15 mouse cellular contexts compared by ENCODE assay signal in the genomic region with DNA sequence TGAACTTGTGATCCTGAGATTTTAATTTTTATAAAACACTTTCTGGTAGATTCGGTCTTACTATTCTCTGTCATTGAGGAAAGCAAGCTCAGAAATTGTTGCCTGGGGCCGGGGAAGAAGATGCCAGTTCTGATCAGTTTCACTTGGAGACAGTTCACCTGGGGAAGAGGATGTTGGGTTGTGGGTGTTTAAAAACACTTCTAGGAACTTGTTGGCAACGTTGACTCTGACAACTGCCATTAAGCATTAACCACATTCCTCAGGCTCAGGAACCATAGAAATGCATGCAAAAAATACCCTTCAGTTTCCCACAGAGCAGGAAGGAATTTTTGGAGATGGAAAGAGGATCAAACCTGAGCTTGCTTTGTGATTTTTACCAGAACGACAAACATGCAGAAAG. TPM values are rescaled to one million over a fixed set of nuclear protein-coding genes. Genes with fewer than 3 reads are reported as not detected.
DNase-seq lines count a peak whose midpoint lies in the region; ATAC-seq and TF ChIP-seq lines count a peak whose summit lies in the region.
"Had no signal": no experiment of that assay in that cellular context is flagged by ENCODE, and none has a peak within 500 bp of the region (broad histone marks: within the 10 kb centered on the region; RNA-seq: fewer than 3 reads in every experiment).

No protein-coding gene starts in this region.

- CTCF ChIA-PET in Patski (lab: Charles Lee) = interaction anchor here (0.9 to 4.4 kb wide), 12 partner anchors 10 to 85 kb away, joined by 4 to 49 read pairs (median 9); no protein-coding TSS in a partner anchor

- peak; percentile 25 for DNase-seq in CD4-positive, CD25-positive, alpha-beta regulatory T cell, adult 2 months (ENCODE audit: low read depth, low spot score)
- DNase-seq in Patski (ENCODE audit: low read depth, low spot score) = no peak
- peak; percentile 50 for DNase-seq in kidney, adult 18-20 months
- peak; percentile 35 to 74 for DNase-seq in kidney, postnatal 36 days
- no peak for DNase-seq in left cerebral cortex, postnatal 10 days (ENCODE audit: extremely low spot score in 1 of 2, low spot score in 2 of 2)
- DNase-seq in spleen, postnatal 4 days (ENCODE audit: low spot score in 2 of 2) = no peak
- DNase-seq: adrenal gland, postnatal 25 days; cerebellum, postnatal 36 days; gastrocnemius, postnatal 25 days; right cerebral cortex, postnatal 25 days had no signal

- POLR2A ChIA-PET in Patski (lab: Charles Lee) = interaction anchor here (0.7 to 4.7 kb wide), 13 partner anchors 10 to 100 kb away, joined by 3 to 40 read pairs (median 5); no protein-coding TSS in a partner anchor

- TF ChIP-seq CTCF in Patski (IDR thresholded peaks at IDR 0.05) = no peak

- intact Hi-C loops in left cerebral cortex, postnatal 10 days (cut with DNase I) = no loop called here

- ATAC-seq in Patski = peak; percentile 51
- no peak for ATAC-seq in erythroblast, adult 5-6 weeks (replicated peaks; ENCODE audit: low FRiP score, poor library complexity, severe bottlenecking)
- ATAC-seq: forebrain, embryonic 16.5 days; liver, embryonic 12.5 days had no signal

- no peaks in the 10 kb centered on the region for H3K27me3 ChIP-seq in Patski
- H3K27me3 ChIP-seq: hindbrain, embryonic 15.5 days; liver, embryonic 12.5 days; megakaryocyte, embryonic 14.5 days had no signal

- in situ Hi-C loops in Patski (cut with MboI; ENCODE audit: low pct_unique_long_range_greater_than_20kb) = loop anchor here (5.0 kb wide), 1 partner anchor 63 kb away; no protein-coding TSS in a partner anchor

RNA-seq across cellular contexts. Expression of a gene that starts 28.2 kb away (rescaled TPM):
- 380 TPM for polyA plus RNA-seq in Patski (2021)
- not detected in 2 replicates for total RNA-seq in erythroblast, adult 5-6 weeks (2015; ENCODE audit: low replicate concordance)
- 1.0 TPM in 1 of 2 replicates, not detected in the other for total RNA-seq in erythroblast, adult 5-6 weeks (2017; ENCODE audit: low replicate concordance)
- 10 to 100 TPM; 35.5 to 38.3 TPM for total RNA-seq in left cerebral cortex, postnatal 10 days (2021)

Comparison
In these comparisons a context has a peak if more than half of its experiments do, and no peak if none do; other contexts are left out.
1. DNase-seq: peak in CD4-positive, CD25-positive, alpha-beta regulatory T cell, adult 2 months (single experiment), kidney, adult 18-20 months (single experiment) and kidney, postnatal 36 days (2 of 2); none in Patski (single experiment), left cerebral cortex, postnatal 10 days (0 of 2) and spleen, postnatal 4 days (0 of 2).
2. RNA of a gene that starts 28.2 kb away (total RNA-seq): 35.5 to 38.3 TPM in left cerebral cortex, postnatal 10 days; 1.0 TPM in erythroblast, adult 5-6 weeks; every median in the first group is over 10 times any median in the second.